Mouse (Mus musculus) inflammation-experienced regulatory T-cells, adult 16 weeks (primary cell): Measurements from ENCODE around the gene Pdcl2. TPM values are rescaled to one million over a fixed set of nuclear protein-coding genes. Genes with fewer than 3 reads are reported as not detected.

Experiments
- polyA plus RNA-seq: library from polyadenylated mRNA; unstranded; fragments of 100-300 nt; shearing (Covaris generic); gene quantifications from one replicate; pipeline ENCODE4 v1.2.1, GENCODE M21; 2017

Gene Pdcl2
- polyA plus RNA-seq, result not detected

DNA sequence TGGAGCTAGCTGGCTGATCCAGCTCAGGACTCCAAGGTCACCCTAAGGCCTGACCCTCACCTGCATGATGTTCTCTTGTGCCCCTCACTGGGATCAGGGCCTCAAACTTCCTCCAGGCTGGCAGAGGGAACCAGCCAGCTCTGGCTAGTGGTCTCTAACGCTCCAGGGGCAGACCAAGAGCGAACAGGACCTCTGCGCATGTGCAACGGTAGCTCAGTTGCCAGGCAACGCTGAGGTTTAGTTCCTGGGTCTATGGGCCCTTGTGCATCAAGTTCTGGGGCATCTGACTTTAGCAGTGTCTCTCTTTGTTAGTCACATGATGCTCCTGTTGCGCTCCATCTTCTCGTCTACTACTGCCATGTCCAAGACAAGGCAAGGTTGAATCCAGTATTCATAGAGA is at the start of gene Pdcl2:
Gene Pdcl2 (minus strand): TSS at position 204 of the 400 bp plus-strand sequence.

DNA sequence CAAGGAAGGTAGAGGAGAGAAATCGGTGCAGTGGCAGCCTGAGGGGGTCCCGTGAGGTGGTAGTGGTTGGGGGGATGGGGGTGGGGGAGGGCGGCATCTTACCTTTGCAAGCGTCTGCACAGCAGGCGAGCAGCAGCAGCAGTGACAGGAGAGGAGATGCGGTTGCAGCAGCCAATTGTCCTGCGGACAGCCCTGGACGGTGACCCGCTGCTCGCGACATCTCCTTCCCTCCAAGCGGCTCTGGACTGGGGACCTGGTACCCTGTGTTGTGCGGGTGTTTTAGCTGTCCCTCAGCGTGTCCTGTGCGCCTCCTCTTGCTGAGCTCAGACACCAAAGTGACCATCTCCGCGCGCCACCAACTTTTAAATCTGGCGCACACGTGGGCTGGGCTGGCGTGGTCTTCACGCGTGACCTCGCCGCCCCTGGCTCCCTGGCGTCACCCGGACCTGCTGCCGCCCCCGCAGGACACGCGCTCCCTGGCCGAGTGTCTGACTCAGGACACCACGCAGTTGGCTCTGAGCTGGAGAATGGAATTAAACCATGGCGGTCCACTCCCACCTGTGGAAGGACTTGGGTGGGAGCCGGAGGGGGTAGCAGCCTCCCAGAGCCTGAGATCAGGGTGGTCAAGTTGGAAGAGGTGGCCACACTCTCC is 32.6 kb upstream of the Pdcl2 start, which contains the start of gene Nmu:
Gene Nmu (minus strand): TSS at position 336 of the 652 bp plus-strand sequence.

DNA sequence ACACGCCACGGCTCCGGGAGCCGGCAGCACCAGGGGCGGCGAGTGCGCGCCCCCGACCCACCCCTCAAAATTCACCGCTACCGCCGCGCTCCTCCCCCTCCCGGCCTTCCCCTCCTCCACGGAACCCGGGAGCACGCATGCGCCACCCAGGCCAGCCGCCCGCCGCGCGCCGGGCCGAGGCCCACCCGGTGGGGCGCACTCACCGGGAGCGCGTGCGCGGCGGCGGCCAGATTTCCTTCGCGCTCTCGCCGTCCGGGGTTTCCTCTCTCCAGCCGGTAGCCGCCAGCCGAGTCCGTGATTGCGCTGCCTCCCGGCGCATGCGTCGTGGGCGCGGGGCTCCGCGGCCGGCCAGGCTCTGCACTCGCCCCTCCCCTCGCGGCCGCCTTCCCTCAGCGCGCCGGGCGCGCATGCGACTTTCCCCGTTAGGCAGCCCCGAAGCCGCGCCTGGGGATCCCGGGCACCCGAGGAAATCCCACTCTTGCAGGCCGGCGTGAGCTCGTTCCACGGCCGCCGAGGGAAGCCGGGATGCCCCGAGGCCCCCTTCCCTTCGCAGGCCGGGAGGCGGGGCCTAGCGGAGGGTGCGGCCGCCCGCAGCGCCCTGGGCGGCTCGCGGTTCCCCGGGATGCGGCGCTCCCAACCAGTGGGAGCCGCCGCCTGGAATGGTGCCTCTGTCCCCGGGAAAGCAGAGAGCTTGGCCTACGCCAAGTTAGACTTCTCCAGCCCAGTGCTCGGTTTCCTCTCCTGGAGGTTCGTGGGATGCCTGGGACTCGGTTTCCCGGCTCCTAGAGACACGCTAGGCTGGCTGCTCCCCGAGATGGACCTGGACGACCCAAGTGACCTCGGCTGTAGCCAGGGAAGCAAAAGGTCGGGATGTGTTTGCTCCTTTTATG is 26.3 kb downstream of the Pdcl2 start, which contains the start of gene Clock:
Gene Clock (minus strand): TSS at position 341 of the 890 bp plus-strand sequence.

Other genes with a start within 250 kb of the Pdcl2 start
- gene Srd5a3, start 190.9 kb downstream of the Pdcl2 start, polyA plus RNA-seq, result 39.7 TPM
- 8.0 TPM for gene Tmem165, start 147.3 kb downstream of the Pdcl2 start, polyA plus RNA-seq
- gene Clock, start 26.4 kb downstream of the Pdcl2 start, polyA plus RNA-seq, result 21.4 TPM
- not detected for gene Nmu, start 32.6 kb upstream of the Pdcl2 start, polyA plus RNA-seq
- gene Gm7271, start 152.9 kb upstream of the Pdcl2 start, polyA plus RNA-seq, result not detected
- gene Exoc1, start 198.2 kb upstream of the Pdcl2 start, polyA plus RNA-seq, result 59.3 TPM